Mouse (Mus musculus) lung, postnatal 0 days (tissue): ENCODE measurements around the gene Tmem51. TPM values are rescaled to one million over a fixed set of nuclear protein-coding genes. Genes with fewer than 3 reads are reported as not detected.
"Not testable (repeated sequence)": the region's sequence is repeated elsewhere in the genome, so short reads cannot be mapped to it uniquely, and the experiment has no call there.

Experiments
- ATAC-seq: fragments of 200-750 bp; cut with Nextera tagmentation; 2 replicates; pipeline ENCODE4 v1.8.0; 2017; ENCODE audit warnings: moderate library complexity
- DNase-seq: peaks from one replicate; pipeline ENCODE4 v3.0.0-alpha.2; 2016; ENCODE audit warnings: low spot score
- H3K27ac ChIP-seq: fragments of 300-500 bp; sonication (generic); 2 replicates; pipeline ENCODE4 v1.5.1; 2014; ENCODE audit warnings: antibody characterized with exemption, mild to moderate bottlenecking, low read length, mixed read lengths
- H3K27me3 ChIP-seq: fragments of 300-500 bp; sonication (generic); replicated peaks from 2 replicates; pipeline ENCODE4 v1.6.1; 2014; ENCODE audit warnings: low read length, mixed read lengths; ENCODE audit not compliant: insufficient read depth
- H3K36me3 ChIP-seq: fragments of 300-500 bp; sonication (generic); 2 replicates; pipeline ENCODE4 v1.6.1; 2014; ENCODE audit warnings: low read length, mixed read lengths; ENCODE audit not compliant: insufficient read depth
- H3K4me1 ChIP-seq: fragments of 300-500 bp; sonication (generic); 2 replicates; pipeline ENCODE4 v1.6.1; 2014; ENCODE audit warnings: antibody characterized with exemption, low read depth, low read length, mixed read lengths; ENCODE audit not compliant: insufficient read depth
- H3K4me2 ChIP-seq: fragments of 300-500 bp; sonication (generic); replicated peaks from 2 replicates; pipeline ENCODE4 v1.6.1; 2014; ENCODE audit warnings: low read depth, mild to moderate bottlenecking, low read length, moderate library complexity, mixed read lengths
- H3K4me3 ChIP-seq: fragments of 300-500 bp; sonication (generic); 2 replicates; pipeline ENCODE4 v1.5.1; 2014; ENCODE audit warnings: low read depth, low read length
- H3K9ac ChIP-seq: fragments of 300-500 bp; sonication (generic); replicated peaks from 2 replicates; pipeline ENCODE4 v1.6.1; 2014; ENCODE audit warnings: low read depth, mild to moderate bottlenecking
- H3K9me3 ChIP-seq: fragments of 300-500 bp; sonication (generic); 2 replicates; pipeline ENCODE4 v1.6.1; 2016; ENCODE audit warnings: low read length, mixed read lengths
- CTCF ChIP-seq: IDR thresholded peaks from 2 replicates; pipeline ENCODE4 v1.5.1; 2016; ENCODE audit warnings: antibody characterized with exemption, mild to moderate bottlenecking
- EP300 ChIP-seq: IDR thresholded peaks from 2 replicates; pipeline ENCODE4 v1.6.1; 2016; ENCODE audit warnings: antibody characterized with exemption, mild to moderate bottlenecking, control low read depth
- WGBS: fragments of 180-500 bp; shearing (Covaris S2); extraction: QIAGEN DNeasy Blood & Tissue Kit; methylation state at CpG from one replicate; pipeline ENCODE4 v1.1.7; 2014; 5-methylcytosine and 5-hydroxymethylcytosine counted together
- polyA plus RNA-seq: library from polyadenylated mRNA; unstranded; fragments of >200 nt; fragmentation: Nextera tagmentation; extraction: Ambion mirVana; gene quantifications from 2 replicates; pipeline ENCODE4 v1.2.1, GENCODE M21; 2015

Gene Tmem51
- polyA plus RNA-seq, 1 experiment from 2014 or later: 18.9 TPM

DNA sequence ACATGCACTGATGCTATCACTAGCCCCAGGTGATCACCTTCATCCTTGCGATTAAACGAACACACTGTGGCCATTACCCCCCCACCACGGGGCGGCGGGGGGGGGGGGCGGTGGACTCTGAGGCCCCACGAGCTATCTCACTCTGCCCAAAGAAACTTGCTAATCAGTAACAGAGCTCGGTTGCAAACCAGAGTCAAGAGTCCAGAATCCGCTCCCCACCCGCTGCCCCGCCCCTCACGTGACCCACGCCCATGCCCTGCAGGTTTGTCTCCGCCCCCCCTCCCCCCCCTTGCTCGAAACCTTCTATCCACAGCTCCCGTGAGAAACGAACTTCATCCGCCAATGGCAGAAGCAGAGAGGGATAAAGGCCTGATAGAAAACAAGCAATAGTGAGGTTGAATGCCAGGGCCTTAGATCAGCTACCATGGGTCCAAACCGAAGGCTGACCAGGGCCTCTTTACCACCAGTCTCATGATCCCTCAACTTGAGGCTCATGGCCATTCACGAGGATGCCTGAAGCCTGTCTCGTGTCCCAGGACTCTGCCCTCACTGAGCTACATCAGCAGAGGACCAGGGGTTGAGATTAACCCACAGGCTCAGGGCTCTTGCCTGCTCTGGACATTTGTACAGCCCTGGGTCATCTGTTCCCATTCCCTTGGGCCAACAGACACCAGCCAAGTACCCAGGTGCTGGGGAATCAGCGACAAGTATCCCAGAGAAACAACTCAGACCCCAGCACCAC lies 31.5 kb downstream of the Tmem51 start:
- no peak overlapping the region for H3K4me3 ChIP-seq
- no peaks in the 10 kb centered on the region for H3K27me3 ChIP-seq
- DNase-seq: peak; percentile 34
- WGBS: 41% methylated on average over 17 of the region's 22 CpGs
- TF ChIP-seq CTCF: no peak
- TF ChIP-seq EP300: no peak
- peak; percentile 23; the same call in 1 of the 2 replicates for ATAC-seq
- H3K9me3 ChIP-seq: no peaks in the 10 kb centered on the region
- no peaks in the 10 kb centered on the region for H3K4me1 ChIP-seq
- no peaks in the 10 kb centered on the region for H3K36me3 ChIP-seq
- no peak overlapping the region for H3K9ac ChIP-seq
- H3K4me2 ChIP-seq: peak overlapping the region; percentile 34
- no peak overlapping the region for H3K27ac ChIP-seq

DNA sequence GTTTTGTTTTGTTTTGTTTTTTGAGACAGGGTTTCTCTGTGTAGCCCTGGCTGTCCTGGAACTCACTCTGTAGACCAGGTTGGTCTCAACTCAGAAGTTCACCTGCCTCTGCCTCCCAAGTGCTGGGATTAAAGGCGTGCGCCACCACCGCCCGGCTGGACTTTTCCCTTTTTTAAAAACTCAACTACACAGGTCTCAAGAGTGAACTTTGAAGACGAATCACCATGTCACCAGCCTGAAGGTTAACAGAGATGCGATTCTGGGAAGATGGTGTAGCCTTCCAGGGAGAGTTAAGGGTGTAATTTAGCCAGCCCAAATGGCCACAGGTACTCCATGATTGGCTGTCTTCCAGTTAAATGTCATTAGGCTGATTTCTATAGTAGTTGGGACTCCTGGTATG lies 32.2 kb downstream of the Tmem51 start:
- H3K9ac ChIP-seq, H3K4me1 ChIP-seq, H3K36me3 ChIP-seq, DNase-seq, H3K4me3 ChIP-seq, H3K27ac ChIP-seq, H3K27me3 ChIP-seq, ATAC-seq, H3K9me3 ChIP-seq: not testable (repeated sequence)
- peak overlapping the region; percentile 34; the same call in 1 of the 2 replicates for H3K4me2 ChIP-seq
- 81% methylated on average over 6 of the region's 6 CpGs for WGBS

DNA sequence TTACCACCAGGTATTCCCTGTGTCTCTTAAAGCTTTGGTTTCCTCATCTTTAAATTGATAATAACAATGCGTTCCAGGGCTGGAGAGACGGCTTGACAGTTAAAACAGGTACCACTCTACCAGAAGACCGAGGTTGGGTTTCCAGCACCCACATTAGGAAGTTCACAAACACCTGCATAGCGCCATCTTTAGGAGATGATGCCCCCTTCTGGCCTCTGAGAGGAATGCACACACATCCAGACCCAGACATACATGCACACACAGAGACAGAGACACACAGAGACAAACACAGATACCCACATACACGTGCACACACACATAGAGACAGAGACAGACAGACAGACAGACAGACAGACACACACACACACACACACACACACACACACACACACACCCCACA lies 34.1 kb downstream of the Tmem51 start:
- DNase-seq (no peak), ATAC-seq (no peak)
- Histone ChIP-seq H3K4me2 (no peak overlapping the region), H3K9ac (no peak overlapping the region), H3K9me3 (no peaks in the 10 kb centered on the region), H3K4me3 (no peak overlapping the region), H3K4me1 (no peaks in the 10 kb centered on the region), H3K27me3 (no peaks in the 10 kb centered on the region), H3K36me3 (no peaks in the 10 kb centered on the region), H3K27ac (no peak overlapping the region)
- WGBS: 89% methylated on average over 5 of the region's 5 CpGs
- 0 out of 2 replicates have a peak, but pooled peaks have one; percentile 14 for TF ChIP-seq CTCF
- no peak for TF ChIP-seq EP300

DNA sequence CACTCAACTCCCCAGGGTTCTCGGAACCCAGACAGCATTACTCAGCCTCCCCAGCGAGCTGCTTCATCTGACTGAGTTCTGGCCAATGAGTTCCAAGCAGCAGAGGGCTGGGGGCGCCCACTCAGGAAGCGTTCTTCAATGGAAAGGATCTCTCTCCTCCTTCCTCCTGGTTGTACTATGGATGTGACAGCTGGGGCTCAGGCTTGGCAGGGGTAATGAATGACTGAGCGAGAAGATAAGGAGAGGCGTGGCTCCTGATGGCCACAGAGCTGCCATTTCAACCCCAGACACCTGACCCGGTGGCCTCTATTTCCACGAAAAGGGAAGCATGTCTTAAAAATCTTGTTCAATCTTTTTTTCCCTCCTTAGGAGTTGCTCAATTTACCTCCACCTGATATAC lies 35.7 kb downstream of the Tmem51 start:
- Histone ChIP-seq H3K36me3 (no peaks in the 10 kb centered on the region), H3K9ac (no peak overlapping the region), H3K4me2 (no peak overlapping the region), H3K9me3 (no peaks in the 10 kb centered on the region), H3K27me3 (no peaks in the 10 kb centered on the region), H3K4me1 (no peaks in the 10 kb centered on the region), H3K4me3 (no peak overlapping the region), H3K27ac (no peak overlapping the region)
- TF ChIP-seq CTCF (no peak), EP300 (no peak)
- WGBS: 43% methylated on average over 8 of the region's 8 CpGs
- no peak for ATAC-seq
- DNase-seq: no peak

DNA sequence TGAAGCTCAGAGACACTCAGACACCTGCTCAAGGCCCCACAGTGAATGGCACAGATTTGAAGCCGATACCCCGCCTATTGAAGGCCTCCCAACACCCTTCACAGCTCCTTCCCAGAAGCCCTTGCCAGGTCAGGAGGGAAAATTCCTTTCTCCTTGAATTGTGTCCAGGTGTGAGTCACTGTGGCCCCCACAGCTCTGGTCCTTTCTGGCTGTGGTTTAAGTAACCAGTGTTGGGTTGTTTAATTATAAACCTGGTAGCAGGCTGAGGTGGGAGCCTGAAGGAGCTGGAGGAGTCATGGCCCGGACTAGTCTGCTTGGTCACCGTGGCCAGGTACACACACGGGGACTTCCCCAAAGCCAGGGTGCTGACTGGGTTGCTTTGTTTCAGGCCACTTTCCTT lies 37.1 kb downstream of the Tmem51 start:
- peak; percentile 56 for ATAC-seq
- no peaks in the 10 kb centered on the region for H3K9me3 ChIP-seq
- H3K4me1 ChIP-seq: no peaks in the 10 kb centered on the region
- TF ChIP-seq CTCF: no peak
- TF ChIP-seq EP300: no peak
- DNase-seq: peak; percentile 24
- H3K4me2 ChIP-seq: no peak overlapping the region
- H3K36me3 ChIP-seq: no peaks in the 10 kb centered on the region
- no peak overlapping the region for H3K9ac ChIP-seq
- H3K4me3 ChIP-seq: no peak overlapping the region
- no peaks in the 10 kb centered on the region for H3K27me3 ChIP-seq
- H3K27ac ChIP-seq: no peak overlapping the region
- WGBS: 62% methylated on average over 5 of the region's 5 CpGs

DNA sequence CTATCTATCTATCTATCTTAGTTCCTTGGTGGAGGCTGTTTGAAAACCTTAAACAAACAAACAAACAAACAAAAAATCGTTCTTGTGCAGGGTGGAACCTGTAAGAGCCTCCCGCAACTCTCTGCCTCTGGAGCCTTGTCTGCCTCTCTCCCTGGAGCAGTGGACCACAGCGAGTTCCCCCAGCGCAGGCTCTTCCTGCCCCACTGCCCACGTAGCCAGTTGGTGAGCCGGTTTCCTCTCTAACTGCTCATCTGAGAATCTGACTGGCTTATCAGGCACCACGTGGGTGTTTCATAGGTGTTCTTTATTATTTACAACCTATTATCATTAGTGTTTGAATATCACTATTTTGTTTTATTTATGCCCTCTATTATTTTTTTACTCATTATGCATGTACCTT lies 37.6 kb downstream of the Tmem51 start:
- no peak for ATAC-seq
- TF ChIP-seq EP300 (no peak), CTCF (no peak)
- Histone ChIP-seq H3K9me3 (no peaks in the 10 kb centered on the region), H3K27ac (no peak overlapping the region), H3K27me3 (no peaks in the 10 kb centered on the region), H3K4me1 (no peaks in the 10 kb centered on the region), H3K9ac (no peak overlapping the region), H3K4me3 (no peak overlapping the region), H3K4me2 (no peak overlapping the region), H3K36me3 (no peaks in the 10 kb centered on the region)
- WGBS: 77% methylated on average over 7 of the region's 7 CpGs
- DNase-seq: no peak
